Mouse (Mus musculus): ENCODE measurements at regions not wholly inside any gene's neighbourhood (a gene's known extent, or its start where the extent isn't known, plus 50 kb on each side); places are given as distances from the start of the nearest gene placed in this dataset.

GRCm38 (mm10) chr2:9604984-9605383, 276.1 kb upstream of the 4930412O13Rik start:
- no peak for TF ChIP-seq CTCF (IDR thresholded peaks at IDR 0.05; ENCODE audit: low read depth)
- TF ChIP-seq EP300 (IDR thresholded peaks at IDR 0.05; ENCODE audit: low read depth): no peak
